Mouse (Mus musculus) frontal cortex, postnatal 14 days (tissue): ENCODE data around the gene Matn4.
A peak's percentile ranks its signal among the peaks of the same experiment; 100 is the strongest.

ENCODE experiments used
- DNase-seq, 2 experiments: peaks; one replicate each; pipeline ENCODE4 v3.0.0; 2022; ENCODE audit warnings: low spot score in 2 of 2

Matn4 gene

GRCm38 (mm10) chr2:164414581-164414980 is 9.6 kb upstream of the Matn4 start:
- DNase-seq, result no peak

GRCm38 (mm10) chr2:164414167-164414566 is 9.2 kb upstream of the Matn4 start:
- DNase-seq, result no peak

- DNase-seq, result peak in 1 of 2 experiments; percentile 65
Measured at GRCm38 (mm10) chr2:164407708-164408107, 2.7 kb upstream of the Matn4 start.

- no peak for DNase-seq
Measured at GRCm38 (mm10) chr2:164405519-164405918, 559 bp upstream of the Matn4 start.

GRCm38 (mm10) chr2:164404082-164404990 is 624 bp downstream of the Matn4 start:
- no peak for DNase-seq

GRCm38 (mm10) chr2:164403396-164404081 is 1.4 kb downstream of the Matn4 start:
- DNase-seq, result no peak

GRCm38 (mm10) chr2:164402906-164403305 is 2.1 kb downstream of the Matn4 start, which contains the start of gene Rbpjl:
Rbpjl (plus strand) TSS chr2:164403141.
- peak in 1 of 2 experiments; percentile 60 for DNase-seq

- DNase-seq, result no peak
Measured at GRCm38 (mm10) chr2:164396911-164397310, 8.0 kb downstream of the Matn4 start.

- DNase-seq, result no peak
Measured at GRCm38 (mm10) chr2:164396076-164396475, 8.9 kb downstream of the Matn4 start.

GRCm38 (mm10) chr2:164393126-164393525 is 11.8 kb downstream of the Matn4 start:
- DNase-seq, result no peak

GRCm38 (mm10) chr2:164389499-164389898 is 15.5 kb downstream of the Matn4 start:
- DNase-seq, result peak; percentile 56 to 85

- peak; percentile 36 to 46 for DNase-seq
Measured at GRCm38 (mm10) chr2:164389020-164389419, 15.9 kb downstream of the Matn4 start, which contains the start of gene Slpi. Slpi (minus strand) TSS chr2:164389095.

GRCm38 (mm10) chr2:164386953-164387352 is 18.0 kb downstream of the Matn4 start:
- peak in 1 of 2 experiments; percentile 48 for DNase-seq

GRCm38 (mm10) chr2:164385927-164386763 is 18.8 kb downstream of the Matn4 start:
- peak in 1 of 2 experiments; percentile 26 for DNase-seq

GRCm38 (mm10) chr2:164383656-164384399 is 21.1 kb downstream of the Matn4 start:
- DNase-seq, result no peak

GRCm38 (mm10) chr2:164382971-164383370 is 22.0 kb downstream of the Matn4 start:
- no peak for DNase-seq

- no peak for DNase-seq
Measured at GRCm38 (mm10) chr2:164381726-164382125, 23.2 kb downstream of the Matn4 start.

- no peak for DNase-seq
Measured at GRCm38 (mm10) chr2:164377478-164378426, 27.2 kb downstream of the Matn4 start.

GRCm38 (mm10) chr2:164373187-164373586 is 31.8 kb downstream of the Matn4 start:
- no peak for DNase-seq
